Mouse (Mus musculus): Measurements from ENCODE around the gene Prrc2a. TPM values are rescaled to one million over a fixed set of nuclear protein-coding genes. Genes with fewer than 3 reads are reported as not detected.

Prrc2a gene
- total and polyA plus RNA-seq, 3 experiments = 71.0 to 663 (median 87.6) TPM

- H3K27ac ChIP-seq (ENCODE audit: control insufficient read depth, low read depth, low read length) = peak within 1 kb of the TSS; percentile 45
- peaks cover 0 to 8% of the 10 kb centered on the region in 2 experiments; a peak in 2 of 4 replicates for H3K36me3 ChIP-seq (ENCODE audit: control insufficient read depth in 1 of 2, insufficient read depth in 2 of 2, low read length in 2 of 2)
- DNase-seq (ENCODE audit: low read depth, low spot score) = peak; percentile 70
- no peaks in the 10 kb centered on the region for H3K79me2 ChIP-seq (ENCODE audit: control insufficient read depth, insufficient read depth, low read length, poor library complexity)
- peaks cover 5 to 15% of the 10 kb centered on the region in 2 experiments; a peak in 3 of 4 replicates for H3K4me1 ChIP-seq (ENCODE audit: control insufficient read depth in 1 of 2, insufficient read depth in 2 of 2, low read length in 2 of 2)
- TF ChIP-seq TBP (IDR thresholded peaks at IDR 0.05; ENCODE audit: low read depth, low read length) = peak; percentile 94
- no peak for TF ChIP-seq CTCF (IDR thresholded peaks at IDR 0.05 in 2 of 3, conservative IDR thresholded peaks at IDR 0.05 in 1 of 3; ENCODE audit: control insufficient read depth in 1 of 3, insufficient read depth in 1 of 3, low read depth in 2 of 3, low read length in 3 of 3, poor library complexity in 1 of 3, severe bottlenecking in 1 of 3)
- no peak for TF ChIP-seq MYB (IDR thresholded peaks at IDR 0.05; ENCODE audit: low read depth, low read length)
- no peak for TF ChIP-seq GATA1 (IDR thresholded peaks at IDR 0.05; ENCODE audit: low read depth, low read length)
- peak; percentile 63 to 90; a peak in 3 of 4 replicates for TF ChIP-seq POLR2A (IDR thresholded peaks at IDR 0.05; ENCODE audit: control insufficient read depth in 1 of 2, insufficient read depth in 1 of 2, low read depth in 1 of 2, low read length in 2 of 2, poor library complexity in 1 of 2)
- TF ChIP-seq CHD2 (IDR thresholded peaks at IDR 0.05; ENCODE audit: low read length) = no peak
- TF ChIP-seq ZC3H11A (IDR thresholded peaks at IDR 0.05; ENCODE audit: low read depth, low read length) = no peak
- TF ChIP-seq ZMIZ1 (IDR thresholded peaks at IDR 0.05; ENCODE audit: low read depth, low read length) = peak; percentile 93
- peak; percentile 69 for TF ChIP-seq NELFE (IDR thresholded peaks at IDR 0.05; ENCODE audit: low read depth, low read length)
- H3K27me3 ChIP-seq (ENCODE audit: control insufficient read depth in 1 of 2, insufficient read depth in 2 of 2, low read length in 2 of 2) = no peaks in the 10 kb centered on the region
- H3K4me3 ChIP-seq (ENCODE audit: control insufficient read depth in 1 of 2, insufficient read depth in 1 of 2, low read depth in 2 of 2, low read length in 2 of 2) = peak within 1 kb of the TSS; percentile 48 to 61
- no peaks in the 10 kb centered on the region for H3K9me3 ChIP-seq (replicated peaks; ENCODE audit: insufficient read depth, low read length)
- peak within 1 kb of the TSS; percentile 56 for H3K9ac ChIP-seq (ENCODE audit: control insufficient read depth, low read depth, low read length, poor library complexity, severe bottlenecking)
Observed at GRCm38 (mm10) chr17:35201787-35202186, 37.1 kb upstream of the Prrc2a start, which contains the start of gene Tnf. Gene Tnf, minus strand, starts transcription at chr17:35202007.

- no peaks in the 10 kb centered on the region for H3K9me3 ChIP-seq (replicated peaks; ENCODE audit: insufficient read depth, low read length)
- peaks cover 8 to 15% of the 10 kb centered on the region in 2 experiments; a peak in 3 of 4 replicates for H3K4me1 ChIP-seq (ENCODE audit: control insufficient read depth in 1 of 2, insufficient read depth in 2 of 2, low read length in 2 of 2)
- H3K36me3 ChIP-seq (ENCODE audit: control insufficient read depth in 1 of 2, insufficient read depth in 2 of 2, low read length in 2 of 2) = peaks cover 0 to 10% of the 10 kb centered on the region in 2 experiments; a peak in 2 of 4 replicates
- H3K27me3 ChIP-seq (ENCODE audit: control insufficient read depth in 1 of 2, insufficient read depth in 2 of 2, low read length in 2 of 2) = no peaks in the 10 kb centered on the region
- no peak for TF ChIP-seq RAD21 (IDR thresholded peaks at IDR 0.05; ENCODE audit: low read depth, low read length)
- TF ChIP-seq MXI1 (IDR thresholded peaks at IDR 0.05; ENCODE audit: low read depth, low read length) = peak; percentile 65; the same call in 1 of the 2 replicates
- peak; percentile 64; the same call in 1 of the 2 replicates for TF ChIP-seq MAZ (IDR thresholded peaks at IDR 0.05; ENCODE audit: low read depth, low read length)
- TF ChIP-seq TBP (IDR thresholded peaks at IDR 0.05; ENCODE audit: low read depth, low read length) = 0 out of 2 replicates have a peak, but pooled peaks have one; percentile 22
- TF ChIP-seq EP300 (IDR thresholded peaks at IDR 0.05; ENCODE audit: low read depth in 1 of 2, low read length in 2 of 2) = peak in 1 of 2 experiments; percentile 56; a peak in 1 of 4 replicates
- TF ChIP-seq GATA1 (IDR thresholded peaks at IDR 0.05; ENCODE audit: low read depth, low read length) = peak; percentile 73
- TF ChIP-seq RCOR1 (IDR thresholded peaks at IDR 0.05; ENCODE audit: low read depth, low read length) = 0 out of 2 replicates have a peak, but pooled peaks have one; percentile 12
- peak; percentile 63 for TF ChIP-seq SIN3A (IDR thresholded peaks at IDR 0.05; ENCODE audit: low read length)
- TF ChIP-seq MYC (IDR thresholded peaks at IDR 0.05; ENCODE audit: low read depth, low read length) = peak; percentile 34; the same call in 1 of the 2 replicates
- TF ChIP-seq USF2 (IDR thresholded peaks at IDR 0.05; ENCODE audit: borderline replicate concordance in 1 of 2, insufficient read depth in 1 of 2, low read depth in 1 of 2, low read length in 2 of 2) = no peak
- TF ChIP-seq MAX (IDR thresholded peaks at IDR 0.05; ENCODE audit: low read length) = peak; percentile 70; the same call in 1 of the 2 replicates
- TF ChIP-seq ETS1 (IDR thresholded peaks at IDR 0.05; ENCODE audit: low read depth, low read length) = peak; percentile 37; the same call in 1 of the 2 replicates
- no peak for TF ChIP-seq SMC3 (IDR thresholded peaks at IDR 0.05; ENCODE audit: low read depth, low read length)
- H3K79me2 ChIP-seq (ENCODE audit: control insufficient read depth, insufficient read depth, low read length, poor library complexity) = no peaks in the 10 kb centered on the region; the same call in 1 of the 2 replicates
- H3K27ac ChIP-seq (ENCODE audit: control insufficient read depth, low read depth, low read length) = peak overlapping the region; percentile 45
- peak overlapping the region; percentile 48 to 61 for H3K4me3 ChIP-seq (ENCODE audit: control insufficient read depth in 1 of 2, insufficient read depth in 1 of 2, low read depth in 2 of 2, low read length in 2 of 2)
- peak; percentile 60 for DNase-seq (ENCODE audit: low read depth, low spot score)
- H3K9ac ChIP-seq (ENCODE audit: control insufficient read depth, low read depth, low read length, poor library complexity, severe bottlenecking) = peak overlapping the region; percentile 56
Observed at GRCm38 (mm10) chr17:35201128-35201527, 36.4 kb upstream of the Prrc2a start.
